Mouse (Mus musculus) hindlimb bud, embryonic 11.5 days (tissue): Measurements from ENCODE around the gene Btd.

Experiments
- DNase-seq: peaks from one replicate; pipeline ENCODE4 v3.0.0-alpha.2; 2012; ENCODE audit warnings: low read depth, low spot score; ENCODE audit errors: extremely low spot score

Gene Btd

GRCm38 (mm10) chr14:31697346-31697745, 56.5 kb downstream of the Btd start:
- DNase-seq = no peak

DNA sequence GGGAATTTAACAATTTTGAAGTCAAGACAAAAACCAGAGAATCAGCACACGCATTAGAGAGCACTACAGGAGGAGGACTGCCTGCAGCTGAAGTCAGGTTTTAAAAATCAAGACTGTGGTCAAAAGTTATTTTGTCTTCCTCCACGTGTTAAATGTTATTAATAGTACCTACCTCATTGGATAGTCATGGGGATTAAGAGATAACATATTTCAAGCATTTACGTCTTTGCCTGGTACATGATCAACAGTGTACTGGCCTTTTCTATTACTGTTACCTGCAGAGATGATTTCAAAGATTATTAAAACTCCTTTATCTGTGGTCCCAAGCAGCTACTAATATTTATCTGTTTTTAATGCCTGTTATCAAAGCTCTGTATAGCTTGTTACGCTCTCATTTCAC, 56.9 kb downstream of the Btd start:
- DNase-seq = no peak

- no peak for DNase-seq
Measured at GRCm38 (mm10) chr14:31700376-31700775, 59.5 kb downstream of the Btd start.

DNA sequence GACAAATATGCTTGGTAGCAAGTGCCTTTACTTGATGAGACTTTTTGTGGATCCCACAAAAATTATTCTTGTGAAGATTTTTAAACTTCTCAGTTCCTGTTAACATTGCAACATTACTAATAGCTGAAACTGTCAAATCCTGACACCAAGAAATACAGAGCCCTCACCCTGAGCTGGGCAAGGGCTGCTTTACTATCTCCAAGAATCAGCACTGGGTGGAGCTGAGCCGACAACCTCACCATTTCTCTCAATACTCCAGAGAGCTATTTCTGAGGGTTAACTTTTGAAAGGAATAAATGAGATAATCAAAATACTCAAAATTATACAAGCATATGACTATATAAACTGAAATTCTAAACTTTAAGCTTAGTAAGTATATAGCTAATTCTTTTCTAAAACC, 68.5 kb downstream of the Btd start:
- DNase-seq = no peak

DNA sequence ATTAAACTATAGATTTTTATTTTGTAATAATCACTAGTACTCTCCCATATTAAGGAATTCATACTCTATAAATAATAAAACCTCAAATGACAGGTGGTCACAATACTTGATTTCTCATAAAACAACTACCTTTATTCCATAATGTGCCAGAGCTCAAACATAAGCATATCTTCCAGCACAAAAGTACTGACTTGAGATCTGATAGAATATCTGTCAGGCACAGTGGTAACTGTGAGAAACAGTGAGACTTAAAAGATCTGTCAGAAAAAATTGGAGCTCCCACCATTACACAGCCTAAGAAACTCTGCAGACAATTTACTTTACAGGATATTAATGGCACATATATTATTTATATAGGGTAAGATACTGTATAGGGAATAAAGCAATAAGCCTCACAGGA, 74.8 kb downstream of the Btd start:
- DNase-seq = no peak

- DNase-seq = no peak
Measured at GRCm38 (mm10) chr14:31717360-31717759, 76.5 kb downstream of the Btd start.
